Mouse (Mus musculus) NIH3T3 (cell line): Measurements from ENCODE around the gene Ilvbl.
A peak's percentile ranks its signal among the peaks of the same experiment; 100 is the strongest.
"Not testable (repeated sequence)": the region's sequence is repeated elsewhere in the genome, so short reads cannot be mapped to it uniquely, and the experiment has no call there.

Source experiments
- DNase-seq: peaks from one replicate; pipeline ENCODE4 v3.0.0-alpha.2; 2012; ENCODE audit warnings: low read depth

Ilvbl gene

GRCm38 (mm10) chr10:78574250-78575104, at the start of gene Ilvbl:
Gene Ilvbl, plus strand, starts transcription at chr10:78574346.
- peak; percentile 99 for DNase-seq

GRCm38 (mm10) chr10:78525071-78525470, 49.1 kb upstream of the Ilvbl start:
- DNase-seq: not testable (repeated sequence)

GRCm38 (mm10) chr10:78525511-78525910, 48.6 kb upstream of the Ilvbl start:
- no peak for DNase-seq

GRCm38 (mm10) chr10:78540943-78541342, 33.2 kb upstream of the Ilvbl start:
- DNase-seq: peak; percentile 79

GRCm38 (mm10) chr10:78565070-78565469, 9.1 kb upstream of the Ilvbl start:
- DNase-seq: peak; percentile 53

GRCm38 (mm10) chr10:78569191-78569590, 5.0 kb upstream of the Ilvbl start:
- DNase-seq: peak; percentile 36

- peak; percentile 70 for DNase-seq
These were observed 4.5 kb upstream of the Ilvbl start for GRCm38 (mm10) chr10:78569686-78570085.

- DNase-seq: peak; percentile 87
These were observed 3.7 kb upstream of the Ilvbl start for GRCm38 (mm10) chr10:78570416-78570815.

GRCm38 (mm10) chr10:78570897-78571296, 3.2 kb upstream of the Ilvbl start:
- peak; percentile 66 for DNase-seq

- DNase-seq: no peak
These were observed 920 bp upstream of the Ilvbl start for GRCm38 (mm10) chr10:78573226-78573625.

- DNase-seq: peak; percentile 52
These were observed 1.0 kb downstream of the Ilvbl start for GRCm38 (mm10) chr10:78575105-78575632.

- DNase-seq: peak; percentile 92
These were observed 1.5 kb downstream of the Ilvbl start for GRCm38 (mm10) chr10:78575690-78576089.

GRCm38 (mm10) chr10:78576435-78577184, 2.5 kb downstream of the Ilvbl start:
- no peak for DNase-seq

GRCm38 (mm10) chr10:78578204-78578603, 4.1 kb downstream of the Ilvbl start:
- no peak for DNase-seq

GRCm38 (mm10) chr10:78581121-78581520, 7.0 kb downstream of the Ilvbl start:
- DNase-seq: no peak

GRCm38 (mm10) chr10:78583347-78583746, 9.2 kb downstream of the Ilvbl start:
- DNase-seq: no peak

- no peak for DNase-seq
These were observed 9.8 kb downstream of the Ilvbl start for GRCm38 (mm10) chr10:78583939-78584338.

- no peak for DNase-seq
These were observed 10.8 kb downstream of the Ilvbl start for GRCm38 (mm10) chr10:78584996-78585395.

GRCm38 (mm10) chr10:78585606-78586005, 11.5 kb downstream of the Ilvbl start:
- DNase-seq: no peak

- no peak for DNase-seq
These were observed 11.9 kb downstream of the Ilvbl start for GRCm38 (mm10) chr10:78586026-78586425.

GRCm38 (mm10) chr10:78589291-78589690, 15.1 kb downstream of the Ilvbl start:
- DNase-seq: no peak

- DNase-seq: no peak
These were observed 15.8 kb downstream of the Ilvbl start for GRCm38 (mm10) chr10:78589901-78590300.

GRCm38 (mm10) chr10:78590744-78591143, 16.6 kb downstream of the Ilvbl start:
- peak; percentile 84 for DNase-seq
